Mouse (Mus musculus): ENCODE data around the gene Iqgap2.

- TF ChIP-seq CTCF (IDR thresholded peaks at IDR 0.05; ENCODE audit: borderline replicate concordance, extremely low read depth, insufficient read depth, insufficient read length) (no peak), POLR2A (IDR thresholded peaks at IDR 0.05; ENCODE audit: borderline replicate concordance, extremely low read depth, insufficient read depth, insufficient read length, poor library complexity, severe bottlenecking) (no peak)
Measured at GRCm38 (mm10) chr13:95598232-95598920, 293.3 kb downstream of the Iqgap2 start.

Measured in brain, embryonic 14.5 days (tissue).